Mouse (Mus musculus) spleen, adult 2 months (tissue): ENCODE measurements around the gene Loxl1. TPM values are rescaled to one million over a fixed set of nuclear protein-coding genes. Genes with fewer than 3 reads are reported as not detected.

ENCODE experiments used
- DNase-seq, 2 experiments: peaks; one replicate each; pipeline versions ENCODE4 v3.0.0 to v3.0.0-alpha.2; 2012 to 2021; ENCODE audit warnings: low spot score in 2 of 2, low read depth in 1 of 2
- H3K27ac ChIP-seq: fragments of 200-500 bp; 2 replicates; pipeline ENCODE4 v1.5.1; 2012; ENCODE audit warnings: low read length, inconsistent platforms; ENCODE audit not compliant: insufficient read depth
- H3K27me3 ChIP-seq: fragments of 200-500 bp; 2 replicates; pipeline ENCODE4 v1.6.1; 2012; ENCODE audit warnings: mild to moderate bottlenecking, moderate library complexity, low read length, inconsistent platforms; ENCODE audit not compliant: control insufficient read depth, insufficient read depth
- H3K36me3 ChIP-seq: fragments of 200-500 bp; 2 replicates; pipeline ENCODE4 v1.6.1; 2012; ENCODE audit warnings: mild to moderate bottlenecking, low read length, inconsistent platforms; ENCODE audit not compliant: control insufficient read depth, insufficient read depth
- H3K4me1 ChIP-seq: fragments of 200-500 bp; 2 replicates; pipeline ENCODE4 v1.6.1; 2011; ENCODE audit warnings: inconsistent platforms; ENCODE audit not compliant: control insufficient read depth, insufficient read depth, insufficient read length
- H3K4me3 ChIP-seq: fragments of 200-500 bp; 2 replicates; pipeline ENCODE4 v1.5.1; 2011; ENCODE audit warnings: mild to moderate bottlenecking, inconsistent platforms; ENCODE audit not compliant: insufficient read depth, insufficient read length; ENCODE audit errors: extremely low read depth
- CTCF ChIP-seq: fragments of 200-500 bp; IDR thresholded peaks from 2 replicates; pipeline ENCODE4 v1.5.1; 2011; ENCODE audit warnings: mild to moderate bottlenecking, inconsistent platforms; ENCODE audit not compliant: insufficient read depth, insufficient read length, insufficient replicate concordance; ENCODE audit errors: extremely low read depth
- POLR2A ChIP-seq: fragments of 200-500 bp; IDR thresholded peaks from 2 replicates; pipeline ENCODE4 v1.6.1; 2011; ENCODE audit warnings: low read depth, low read length, inconsistent platforms
- WGBS: fragments of 180-500 bp; shearing (Covaris S2); methylation state at CpG from one replicate; pipeline ENCODE4 v1.1.7; 2018; 5-methylcytosine and 5-hydroxymethylcytosine counted together
- polyA plus RNA-seq: library from polyadenylated mRNA; depleted of rRNA; stranded (reverse); fragments of >200 nt; gene quantifications from 2 replicates; pipeline ENCODE4 v1.2.3, GENCODE M21; 2012

Gene Loxl1
- polyA plus RNA-seq, 1 experiment = 29.5 TPM

DNA sequence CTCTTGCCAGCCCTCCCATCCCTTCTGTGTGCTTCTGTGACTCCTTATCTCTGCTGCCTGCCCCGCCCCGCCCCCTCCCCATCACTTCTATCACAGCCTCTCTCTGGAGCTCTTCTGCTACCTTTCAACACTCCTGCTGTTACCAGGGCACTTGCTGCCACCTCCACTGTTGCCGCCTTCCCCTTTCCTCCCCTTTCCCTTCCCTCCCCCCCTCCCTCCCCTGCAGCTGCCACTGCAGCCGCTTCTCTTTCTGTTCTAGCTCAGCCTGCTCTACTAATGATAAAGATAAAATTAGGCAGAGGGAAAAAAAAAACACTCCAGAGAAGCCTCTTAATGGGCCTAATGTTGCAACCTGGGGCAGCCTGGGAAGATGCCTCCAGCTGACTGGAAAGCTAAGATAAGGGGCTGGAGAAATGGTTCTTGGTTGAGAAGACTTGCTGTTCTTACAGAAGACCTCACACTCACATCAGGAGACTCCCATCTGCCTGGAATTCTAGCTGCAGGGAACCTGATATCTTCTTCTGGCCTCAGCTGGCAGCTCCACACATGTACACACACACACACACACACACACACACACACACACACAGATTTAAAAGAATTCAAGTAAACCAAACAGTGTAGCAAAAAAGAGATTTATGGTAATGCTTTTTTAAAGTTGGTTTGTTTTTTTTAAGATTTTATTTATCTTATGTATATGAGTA is 13.6 kb upstream of the Loxl1 start:
- WGBS = 24% methylated on average over 4 of the region's 4 CpGs

DNA sequence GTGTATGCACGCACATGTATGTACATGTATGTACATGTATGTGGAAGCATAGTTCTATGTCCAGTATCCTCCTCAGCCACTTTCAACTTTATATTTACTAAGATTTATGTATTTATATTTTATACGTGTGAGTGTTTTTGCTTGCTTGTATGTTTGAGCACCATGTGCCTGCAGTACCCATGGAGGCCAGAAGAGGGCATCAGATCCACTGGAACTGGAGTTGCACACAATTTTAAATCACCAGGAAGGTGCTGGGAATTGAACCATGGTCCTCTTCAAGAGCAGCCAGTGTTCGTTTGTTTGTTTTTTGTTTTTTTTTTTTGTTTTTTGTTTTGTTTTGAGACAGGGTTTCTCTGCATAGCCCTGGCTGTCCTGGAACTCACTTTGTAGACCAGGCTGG is 8.7 kb upstream of the Loxl1 start:
- TF ChIP-seq POLR2A = no peak
- no peak for TF ChIP-seq CTCF
- DNase-seq = no peak
- Histone ChIP-seq H3K27me3 (no peaks in the 10 kb centered on the region), H3K4me3 (no peak overlapping the region), H3K27ac (no peak overlapping the region), H3K4me1 (no peaks in the 10 kb centered on the region), H3K36me3 (no peaks in the 10 kb centered on the region)
- 93% methylated on average over 3 of the region's 3 CpGs for WGBS

More for the DNA sequence above, 13.6 kb upstream of the Loxl1 start:
- Histone ChIP-seq H3K27me3 (no peaks in the 10 kb centered on the region), H3K27ac (no peak overlapping the region), H3K4me3 (no peak overlapping the region), H3K4me1 (no peaks in the 10 kb centered on the region), H3K36me3 (no peaks in the 10 kb centered on the region)
- no peak for TF ChIP-seq POLR2A
- TF ChIP-seq CTCF = no peak
- DNase-seq = no peak

DNA sequence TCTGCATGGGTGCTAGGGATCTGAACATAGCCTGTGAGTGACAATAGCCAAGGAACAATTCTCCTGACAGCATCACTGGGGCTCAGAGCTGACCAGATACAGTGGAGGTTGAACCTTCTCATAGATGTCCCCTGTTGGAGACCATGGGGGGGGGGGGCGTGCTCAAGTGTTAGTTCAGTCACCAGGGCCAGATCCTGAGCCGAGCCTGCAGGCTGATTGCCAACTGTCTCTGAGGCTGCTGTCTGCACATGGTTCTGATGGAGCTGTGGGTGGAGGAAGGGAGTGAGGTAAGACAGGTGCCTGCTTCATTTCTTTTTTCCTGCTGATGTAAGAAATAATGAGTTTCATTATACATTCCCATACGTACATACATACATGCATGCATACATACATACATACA is 5.3 kb upstream of the Loxl1 start:
- Histone ChIP-seq H3K36me3 (no peaks in the 10 kb centered on the region), H3K4me1 (no peaks in the 10 kb centered on the region), H3K27me3 (no peaks in the 10 kb centered on the region; the same call in 1 of the 2 replicates), H3K27ac (no peak overlapping the region), H3K4me3 (no peak overlapping the region)
- no peak for DNase-seq
- 95% methylated on average over 3 of the region's 3 CpGs for WGBS
- TF ChIP-seq POLR2A (no peak), CTCF (no peak)

DNA sequence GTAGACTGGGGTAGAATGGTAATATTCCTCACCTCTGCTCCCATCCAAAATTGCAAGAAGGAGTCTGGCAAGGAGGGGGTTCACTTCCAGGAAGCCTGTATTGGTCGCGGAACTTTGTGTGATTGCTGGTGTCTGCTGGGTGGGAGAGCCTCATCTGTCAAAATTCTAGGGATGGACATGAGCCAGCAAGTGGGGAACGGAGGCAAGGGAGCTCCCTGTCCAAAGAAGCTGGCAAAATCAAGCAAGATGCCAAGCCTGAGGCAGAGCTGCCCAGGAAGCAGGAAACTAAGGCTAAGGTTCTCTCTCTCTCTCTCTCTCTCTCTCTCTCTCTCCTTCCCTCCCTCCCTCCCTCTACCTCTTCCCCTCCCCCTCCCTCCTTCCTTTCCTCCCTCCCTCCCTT is 4.4 kb upstream of the Loxl1 start:
- H3K4me3 ChIP-seq = no peak overlapping the region
- H3K27ac ChIP-seq = no peak overlapping the region
- no peaks in the 10 kb centered on the region for H3K36me3 ChIP-seq
- 66% methylated on average over 3 of the region's 3 CpGs for WGBS
- TF ChIP-seq POLR2A (no peak), CTCF (no peak)
- H3K4me1 ChIP-seq = no peaks in the 10 kb centered on the region; the same call in 1 of the 2 replicates
- H3K27me3 ChIP-seq = peaks cover 5% of the 10 kb centered on the region
- no peak for DNase-seq

DNA sequence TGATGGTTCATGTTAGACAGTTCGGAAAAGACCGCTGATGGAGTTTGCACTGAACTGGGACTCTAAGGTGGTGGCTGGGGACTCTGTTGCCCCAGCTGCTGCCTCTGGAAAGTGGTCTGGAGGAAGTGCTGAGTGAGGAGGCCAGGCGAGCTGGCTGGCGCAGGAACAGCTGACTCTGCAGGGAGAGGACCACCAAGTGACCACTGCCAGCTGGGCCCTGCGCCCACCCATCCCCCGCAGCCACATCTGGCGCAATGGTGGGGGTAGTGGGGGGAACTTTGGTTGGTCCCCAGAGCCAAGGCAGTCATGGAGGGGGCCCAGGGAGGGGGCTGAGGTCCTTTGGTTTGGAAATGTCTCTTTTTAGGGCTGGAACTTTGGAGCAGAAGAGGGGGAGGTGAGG is 3.8 kb upstream of the Loxl1 start:
- Histone ChIP-seq H3K27me3 (peaks cover 9% of the 10 kb centered on the region), H3K36me3 (no peaks in the 10 kb centered on the region), H3K27ac (no peak overlapping the region), H3K4me3 (no peak overlapping the region), H3K4me1 (no peaks in the 10 kb centered on the region; the same call in 1 of the 2 replicates)
- TF ChIP-seq POLR2A (no peak), CTCF (no peak)
- no peak for DNase-seq
- WGBS = 72% methylated on average over 7 of the region's 7 CpGs

DNA sequence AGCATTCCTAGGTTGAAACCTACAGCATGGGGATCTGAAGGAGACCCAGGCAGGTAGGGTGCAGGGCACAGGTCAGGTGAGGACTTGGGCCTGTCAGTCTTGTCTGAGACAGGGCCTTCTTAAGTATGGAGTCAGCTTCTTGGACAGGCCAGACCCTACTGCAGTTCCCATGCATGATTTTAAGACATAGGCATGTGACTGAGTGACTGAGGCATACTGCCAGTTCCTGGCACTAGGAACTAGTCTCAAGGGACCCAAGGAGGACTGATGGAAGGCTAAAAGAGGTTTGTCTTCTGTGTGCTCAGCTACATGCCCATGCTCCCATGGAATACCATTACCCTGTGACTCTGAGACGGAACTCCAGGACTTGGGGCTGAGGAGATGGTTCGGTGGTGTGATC is 2.9 kb upstream of the Loxl1 start:
- Histone ChIP-seq H3K4me3 (no peak overlapping the region), H3K4me1 (no peaks in the 10 kb centered on the region; the same call in 1 of the 2 replicates), H3K27ac (no peak overlapping the region), H3K36me3 (no peaks in the 10 kb centered on the region), H3K27me3 (peaks cover 9% of the 10 kb centered on the region)
- WGBS = 76% methylated on average over 2 of the region's 2 CpGs
- TF ChIP-seq POLR2A (no peak), CTCF (no peak)
- no peak for DNase-seq

DNA sequence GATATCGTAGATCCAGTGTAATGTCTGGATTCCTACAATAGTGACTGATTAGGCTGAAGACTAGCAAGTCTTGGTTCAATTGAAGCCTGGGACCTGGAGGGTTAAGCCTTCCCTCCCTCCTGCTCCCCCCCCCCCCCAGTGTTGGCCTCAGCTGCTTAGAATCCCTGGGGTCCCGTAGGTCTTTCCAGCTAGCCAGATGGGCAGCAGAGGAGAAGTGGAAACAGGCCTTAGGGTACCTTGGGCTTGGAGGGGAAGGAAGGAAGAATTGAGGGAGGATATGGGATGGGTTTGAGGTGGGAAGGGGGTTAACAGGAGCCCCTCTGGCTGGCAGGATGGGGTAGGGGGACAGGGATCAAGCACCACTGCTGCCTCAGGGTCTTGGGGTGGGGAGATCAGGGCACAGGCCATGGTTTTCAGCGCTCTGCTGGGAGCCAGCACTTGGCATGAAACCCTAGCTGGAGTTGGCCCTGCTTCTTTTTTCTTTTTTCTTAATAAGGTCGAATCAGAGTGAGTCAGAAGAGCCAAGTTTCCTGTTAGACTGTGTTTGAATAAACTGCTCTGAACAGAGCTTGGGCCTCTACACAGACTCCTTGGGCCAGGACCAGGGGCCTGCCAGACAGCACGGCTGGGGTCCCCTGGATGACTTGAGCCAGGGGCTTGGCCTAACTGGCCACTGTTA is 1.8 kb upstream of the Loxl1 start:
- Histone ChIP-seq H3K27ac (no peak overlapping the region; the same call in 1 of the 2 replicates), H3K4me1 (no peaks in the 10 kb centered on the region; the same call in 1 of the 2 replicates), H3K36me3 (no peaks in the 10 kb centered on the region), H3K27me3 (peaks cover 9% of the 10 kb centered on the region), H3K4me3 (no peak overlapping the region)
- no peak for DNase-seq
- WGBS = 62% methylated on average over 5 of the region's 5 CpGs
- TF ChIP-seq CTCF (no peak), POLR2A (no peak)
